Mouse (Mus musculus) MEL (cell line): Measurements from ENCODE around the gene Trap1.

ENCODE experiments used
- CHD2 ChIP-seq: IDR thresholded peaks from 2 replicates; pipeline ENCODE4 v1.6.1; 2011; ENCODE audit warnings: low read length, improper control_type of control experiment
- CTCF ChIP-seq, 3 experiments: IDR thresholded peaks in 2 of 3; conservative IDR thresholded peaks in 1 of 3; 2 replicates each; pipeline ENCODE4 v1.5.1; 2011 to 2012; ENCODE audit warnings: low read length in 3 of 3, low read depth in 2 of 3, mild to moderate bottlenecking in 2 of 3, improper control_type of control experiment in 1 of 3, inconsistent platforms in 1 of 3, mixed read lengths in 1 of 3, moderate library complexity in 1 of 3; ENCODE audit not compliant: control insufficient read depth in 1 of 3, insufficient read depth in 1 of 3, poor library complexity in 1 of 3, severe bottlenecking in 1 of 3
- E2F4 ChIP-seq: IDR thresholded peaks from 2 replicates; pipeline ENCODE4 v1.6.1; 2011; ENCODE audit warnings: low read depth, low read length, improper control_type of control experiment, borderline replicate concordance
- EP300 ChIP-seq, 2 experiments: IDR thresholded peaks; 2 replicates each; pipeline ENCODE4 v1.6.1; 2011; ENCODE audit warnings: improper control_type of control experiment in 2 of 2, low read length in 2 of 2, low read depth in 1 of 2, mild to moderate bottlenecking in 1 of 2
- KAT2A ChIP-seq: conservative IDR thresholded peaks from 2 replicates; pipeline ENCODE4 v1.6.1; 2012; ENCODE audit warnings: low read depth, low read length, improper control_type of control experiment, inconsistent platforms
- POLR2A ChIP-seq, 2 experiments: IDR thresholded peaks; 2 replicates each; pipeline ENCODE4 v1.6.1; 2011 to 2012; ENCODE audit warnings: low read length in 2 of 2, mild to moderate bottlenecking in 2 of 2, control low read depth in 1 of 2, improper control_type of control experiment in 1 of 2, low read depth in 1 of 2, moderate library complexity in 1 of 2; ENCODE audit not compliant: control insufficient read depth in 1 of 2, insufficient read depth in 1 of 2, poor library complexity in 1 of 2
- TBP ChIP-seq: IDR thresholded peaks from 2 replicates; pipeline ENCODE4 v1.8.0; 2011; ENCODE audit warnings: low read depth, low read length, improper control_type of control experiment
- ZNF384 ChIP-seq: IDR thresholded peaks from 2 replicates; pipeline ENCODE4 v1.6.1; 2012; ENCODE audit warnings: low read depth, mild to moderate bottlenecking, inconsistent platforms, low read length, improper control_type of control experiment

DNA sequence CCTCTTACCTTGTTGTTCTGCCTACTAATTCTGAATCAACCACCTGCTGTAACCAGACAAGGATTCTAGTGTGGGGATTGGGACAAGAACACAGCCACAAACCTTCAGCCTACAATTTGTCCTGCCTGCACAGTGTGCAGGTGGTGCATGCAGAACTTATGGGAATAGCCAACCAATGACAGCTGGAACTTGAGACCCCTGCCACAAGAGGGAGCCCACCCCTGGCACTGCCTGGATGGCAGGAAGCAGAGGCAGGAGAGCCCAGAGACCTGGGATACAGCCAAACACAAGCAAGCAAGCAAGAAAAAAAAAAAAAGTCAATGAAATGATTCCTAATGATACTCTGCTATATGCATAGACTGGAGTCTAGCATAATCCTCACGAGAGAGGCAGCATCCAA, 56.4 kb downstream of the Trap1 start:
- TF ChIP-seq ZNF384: no peak
- TF ChIP-seq CTCF (IDR thresholded peaks at IDR 0.05 in 2 of 3, conservative IDR thresholded peaks at IDR 0.05 in 1 of 3; ENCODE audit: control insufficient read depth in 1 of 3, insufficient read depth in 1 of 3, low read depth in 2 of 3, low read length in 3 of 3, poor library complexity in 1 of 3, severe bottlenecking in 1 of 3): no peak
- TF ChIP-seq KAT2A: no peak
- TF ChIP-seq TBP: no peak
- TF ChIP-seq CHD2: no peak
- no peak for TF ChIP-seq POLR2A (IDR thresholded peaks at IDR 0.05; ENCODE audit: control insufficient read depth in 1 of 2, insufficient read depth in 1 of 2, low read depth in 1 of 2, low read length in 2 of 2, poor library complexity in 1 of 2)
- TF ChIP-seq EP300 (IDR thresholded peaks at IDR 0.05; ENCODE audit: low read depth in 1 of 2, low read length in 2 of 2): no peak
- TF ChIP-seq E2F4: no peak
